Mouse (Mus musculus) cerebellum, adult 2 months (tissue): Measurements from ENCODE around the gene Atxn2l.

Experiments used
- CTCF ChIP-seq: fragments of 200-500 bp; IDR thresholded peaks from 2 replicates; pipeline ENCODE4 v1.5.1; 2011; ENCODE audit warnings: low read depth, mild to moderate bottlenecking, control low read depth, low read length, moderate library complexity, borderline replicate concordance; ENCODE audit not compliant: insufficient read depth
- POLR2A ChIP-seq: fragments of 200-500 bp; IDR thresholded peaks from 2 replicates; pipeline ENCODE4 v1.6.1; 2011; ENCODE audit warnings: low read length, control low read depth, borderline replicate concordance; ENCODE audit not compliant: insufficient read depth

- no peak for TF ChIP-seq CTCF
- TF ChIP-seq POLR2A = no peak
Measured at GRCm38 (mm10) chr7:126464121-126464520, 39.1 kb downstream of the Atxn2l start.
